Mouse (Mus musculus) spleen, postnatal 36 days (tissue): Measurements from ENCODE around the gene Gins3.
"Not testable (repeated sequence)": the region's sequence is repeated elsewhere in the genome, so short reads cannot be mapped to it uniquely, and the experiment has no call there.

ENCODE experiments used
- DNase-seq, 2 experiments: peaks; one replicate each; pipeline ENCODE4 v3.0.0; 2022; ENCODE audit warnings: low spot score in 2 of 2, mixed read lengths in 1 of 2

Gins3 gene

GRCm38 (mm10) chr8:95648251-95648650 is 15.0 kb downstream of the Gins3 start:
- DNase-seq = no peak

- no peak for DNase-seq
Observed at GRCm38 (mm10) chr8:95653351-95653750, 20.1 kb downstream of the Gins3 start.

- DNase-seq = no peak
Observed at GRCm38 (mm10) chr8:95655831-95656230, 22.6 kb downstream of the Gins3 start.

- no peak for DNase-seq
Observed at GRCm38 (mm10) chr8:95656316-95657002, 23.2 kb downstream of the Gins3 start.

- DNase-seq = no peak
Observed at GRCm38 (mm10) chr8:95657523-95657922, 24.3 kb downstream of the Gins3 start.

- DNase-seq = no peak
Observed at GRCm38 (mm10) chr8:95660334-95660882, 27.2 kb downstream of the Gins3 start.

GRCm38 (mm10) chr8:95661085-95661484 is 27.8 kb downstream of the Gins3 start:
- DNase-seq = no peak

- no peak for DNase-seq
Observed at GRCm38 (mm10) chr8:95661575-95661974, 28.3 kb downstream of the Gins3 start.

- DNase-seq = no peak
Observed at GRCm38 (mm10) chr8:95662885-95663598, 29.8 kb downstream of the Gins3 start.

- no peak for DNase-seq
Observed at GRCm38 (mm10) chr8:95663599-95663949, 30.3 kb downstream of the Gins3 start.

GRCm38 (mm10) chr8:95665813-95666452 is 32.7 kb downstream of the Gins3 start:
- not testable (repeated sequence) for DNase-seq

- DNase-seq = no peak
Observed at GRCm38 (mm10) chr8:95668163-95668958, 35.1 kb downstream of the Gins3 start.

- no peak for DNase-seq
Observed at GRCm38 (mm10) chr8:95669967-95670366, 36.7 kb downstream of the Gins3 start.

- no peak for DNase-seq
Observed at GRCm38 (mm10) chr8:95671861-95672260, 38.6 kb downstream of the Gins3 start.

GRCm38 (mm10) chr8:95672811-95673210 is 39.6 kb downstream of the Gins3 start:
- DNase-seq = no peak

GRCm38 (mm10) chr8:95676631-95677030 is 43.4 kb downstream of the Gins3 start, which contains the start of gene Ndrg4:
Gene Ndrg4 (plus strand): TSS chr8:95676980.
- DNase-seq = no peak

- no peak for DNase-seq
Observed at GRCm38 (mm10) chr8:95677591-95678023, 44.4 kb downstream of the Gins3 start.

GRCm38 (mm10) chr8:95678024-95678611 is 44.9 kb downstream of the Gins3 start:
- no peak for DNase-seq

GRCm38 (mm10) chr8:95688073-95688672 is 54.9 kb downstream of the Gins3 start:
- DNase-seq = no peak

GRCm38 (mm10) chr8:95690929-95691541 is 57.8 kb downstream of the Gins3 start:
- no peak for DNase-seq
